Mouse (Mus musculus) ES-E14 (cell line): Measurements from ENCODE around the gene Abhd15. TPM values are rescaled to one million over a fixed set of nuclear protein-coding genes. Genes with fewer than 3 reads are reported as not detected.

Experiments used
- DNase-seq: peaks from one replicate; pipeline ENCODE4 v3.0.0-alpha.2; 2013; ENCODE audit warnings: low read depth, low spot score
- H3K27ac ChIP-seq: 2 replicates; pipeline ENCODE4 v1.5.1; 2012; ENCODE audit warnings: low read depth, mild to moderate bottlenecking, low read length, moderate library complexity, mixed read lengths; ENCODE audit not compliant: poor library complexity, insufficient read depth, severe bottlenecking
- H3K36me3 ChIP-seq: 2 replicates; pipeline ENCODE4 v1.6.1; 2012; ENCODE audit warnings: mild to moderate bottlenecking, low read length, moderate library complexity, mixed read lengths; ENCODE audit not compliant: control insufficient read depth, poor library complexity, insufficient read depth, severe bottlenecking
- H3K4me1 ChIP-seq, 2 experiments: fragments of 150-350 bp in 1 of 2; sonication (generic) in 1 of 2; 2 replicates each; pipeline ENCODE4 v1.6.1; 2012; ENCODE audit warnings: low read length in 2 of 2, mild to moderate bottlenecking in 1 of 2, mixed read lengths in 1 of 2; ENCODE audit not compliant: control insufficient read depth in 2 of 2, insufficient read depth in 2 of 2, poor library complexity in 1 of 2
- H3K4me3 ChIP-seq, 2 experiments: fragments of 150-350 bp in 1 of 2; sonication (generic) in 1 of 2; 2 replicates each; pipeline ENCODE4 v1.5.1; 2012; ENCODE audit warnings: low read length in 2 of 2, low read depth in 1 of 2, mild to moderate bottlenecking in 1 of 2, mixed read lengths in 1 of 2; ENCODE audit not compliant: insufficient read depth in 1 of 2, poor library complexity in 1 of 2, severe bottlenecking in 1 of 2
- H3K9ac ChIP-seq: 2 replicates; pipeline ENCODE4 v1.6.1; 2012; ENCODE audit warnings: low read depth, mild to moderate bottlenecking, low read length, mixed read lengths; ENCODE audit not compliant: poor library complexity, insufficient read depth, severe bottlenecking
- H3K9me3 ChIP-seq: fragments of 150-350 bp; sonication (generic); 2 replicates; pipeline ENCODE4 v1.6.1; 2012; ENCODE audit warnings: low read depth, mild to moderate bottlenecking, low read length; ENCODE audit not compliant: control insufficient read depth, insufficient read depth
- CHD2 ChIP-seq: IDR thresholded peaks from 2 replicates; pipeline ENCODE4 v1.6.1; 2014; ENCODE audit warnings: mild to moderate bottlenecking, low read depth, low read length, inconsistent platforms
- HCFC1 ChIP-seq: IDR thresholded peaks from 2 replicates; pipeline ENCODE4 v1.6.1; 2012; ENCODE audit warnings: low read length, inconsistent platforms, borderline replicate concordance; ENCODE audit not compliant: insufficient read depth
- MAFK ChIP-seq: IDR thresholded peaks from 2 replicates; pipeline ENCODE4 v1.6.1; 2014; ENCODE audit warnings: mild to moderate bottlenecking, low read depth, low read length, inconsistent platforms; ENCODE audit not compliant: insufficient read depth
- ZC3H11A ChIP-seq: IDR thresholded peaks from 2 replicates; pipeline ENCODE4 v1.6.1; 2012; ENCODE audit warnings: low read depth, mild to moderate bottlenecking, inconsistent platforms, low read length, borderline replicate concordance
- ZNF384 ChIP-seq: IDR thresholded peaks from 2 replicates; pipeline ENCODE4 v1.6.1; 2012; ENCODE audit warnings: low read depth, low read length, inconsistent platforms
- in situ Hi-C, 2 experiments: fragments of 600-800 bp; cut with MboI; formaldehyde crosslinking; loops; one replicate each; pipeline ENCODE4 v1.15.1; 2025; ENCODE audit warnings: low sequenced_read_pairs in 2 of 2, inconsistent platforms in 1 of 2; ENCODE audit not compliant: unreplicated experiment in 2 of 2
- total RNA-seq: library from RNA; depleted of rRNA; stranded (reverse); fragments of 300-350 nt; gene quantifications from 2 replicates; pipeline ENCODE4 v1.2.3, GENCODE M21; 2012; rRNA removed

Abhd15 gene
- total RNA-seq, 1 experiment, result 1.7 TPM

GRCm38 (mm10) chr11:77532202-77532846 is 17.4 kb downstream of the Abhd15 start:
- no peak for DNase-seq
- H3K27ac ChIP-seq, result no peak overlapping the region
- H3K36me3 ChIP-seq, result no peaks in the 10 kb centered on the region
- no peak for TF ChIP-seq ZNF384
- TF ChIP-seq HCFC1, result no peak
- TF ChIP-seq CHD2, result no peak
- H3K4me3 ChIP-seq, result no peak overlapping the region
- H3K9ac ChIP-seq, result no peak overlapping the region
- H3K4me1 ChIP-seq, result no peaks in the 10 kb centered on the region
- H3K9me3 ChIP-seq, result no peaks in the 10 kb centered on the region
- in situ Hi-C loops, result no loop called here

- H3K9ac ChIP-seq, result no peak overlapping the region
- no peak for DNase-seq
- no peak overlapping the region for H3K27ac ChIP-seq
- H3K4me3 ChIP-seq, result no peak overlapping the region
- no peaks in the 10 kb centered on the region for H3K4me1 ChIP-seq
- TF ChIP-seq ZC3H11A (no peak), ZNF384 (no peak), MAFK (no peak), CHD2 (no peak), HCFC1 (no peak)
- peaks cover 5% of the 10 kb centered on the region for H3K36me3 ChIP-seq
- in situ Hi-C loops, result no loop called here
- H3K9me3 ChIP-seq, result no peaks in the 10 kb centered on the region
Measured at GRCm38 (mm10) chr11:77545261-77545660, 30.3 kb downstream of the Abhd15 start.

- peaks cover 3% of the 10 kb centered on the region for H3K36me3 ChIP-seq
Measured at GRCm38 (mm10) chr11:77585201-77585600, 70.3 kb downstream of the Abhd15 start.

More at GRCm38 (mm10) chr11:77585201-77585600, 70.3 kb downstream of the Abhd15 start:
- Histone ChIP-seq H3K9ac (no peak overlapping the region), H3K27ac (no peak overlapping the region), H3K4me1 (peaks cover 0 to 1% of the 10 kb centered on the region in 2 experiments; a peak in 2 of 4 replicates), H3K9me3 (no peaks in the 10 kb centered on the region), H3K4me3 (no peak overlapping the region)
- TF ChIP-seq HCFC1, result no peak
- no peak for TF ChIP-seq ZNF384
- no peak for TF ChIP-seq ZC3H11A
- DNase-seq, result no peak
- in situ Hi-C loops, result no loop called here

Other genes with a start within 250 kb of the Abhd15 start
- 0.48 and 0.80 TPM in 2 replicates for gene Coro6, start 52.7 kb upstream of the Abhd15 start, total RNA-seq
- gene Ankrd13b, start 25.4 kb upstream of the Abhd15 start, total RNA-seq, result 7.0 and 10.7 TPM in 2 replicates
- 43.1 and 55.2 TPM in 2 replicates for gene Git1, start 21.6 kb upstream of the Abhd15 start, total RNA-seq
- gene Trp53i13, start 859 bp downstream of the Abhd15 start, total RNA-seq, result 18.4 and 23.5 TPM in 2 replicates
- gene Gm10392, start 4.1 kb downstream of the Abhd15 start, total RNA-seq, result 0.26 TPM in 1 of 2 replicates, not detected in the other
- 48.4 and 60.8 TPM in 2 replicates for gene Taok1, start 92.7 kb downstream of the Abhd15 start, total RNA-seq
- 153 and 165 TPM in 2 replicates for gene Nufip2, start 171.0 kb downstream of the Abhd15 start, total RNA-seq
- gene Cryba1, start 210.2 kb downstream of the Abhd15 start, total RNA-seq, result 0.32 TPM in 1 of 2 replicates, not detected in the other
- gene Myo18a, start 248.1 kb downstream of the Abhd15 start, total RNA-seq, result 33.3 and 46.5 TPM in 2 replicates